Mouse (Mus musculus): ENCODE measurements around the gene Kat14.

DNA sequence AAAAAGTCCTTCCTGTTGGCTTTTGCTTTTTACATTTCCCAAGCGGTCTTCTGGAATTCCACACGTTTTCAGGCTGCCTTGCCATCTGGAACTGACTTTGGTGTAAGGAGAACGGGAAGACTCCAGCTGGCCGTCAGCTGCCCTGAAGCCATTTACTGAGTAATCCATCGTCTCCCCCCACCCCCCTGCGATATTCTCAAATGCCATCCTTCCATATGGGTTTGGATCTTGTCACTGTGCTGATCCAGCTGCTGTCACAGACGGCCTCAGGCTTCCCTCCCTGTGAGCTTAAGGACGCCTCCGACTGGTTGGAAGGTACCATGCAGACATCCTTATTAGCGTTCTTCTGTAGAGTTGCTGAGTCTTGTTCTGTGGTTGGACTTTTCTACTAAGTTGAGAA, 66.9 kb downstream of the Kat14 start:
- TF ChIP-seq POLR2A (IDR thresholded peaks at IDR 0.05; ENCODE audit: low read depth, low read length) (no peak), CTCF (conservative IDR thresholded peaks at IDR 0.05; ENCODE audit: insufficient read depth, insufficient read length, low read depth, low read length) (no peak)
